Comparison of ENCODE assay signal across 21 mouse cellular contexts in genomic region chr5:150313229-150313628, GRCm38 (mm10).
DNase-seq lines count a peak whose midpoint lies in the region; ATAC-seq and TF ChIP-seq lines count a peak whose summit lies in the region.
"Had no signal": no experiment of that assay in that cellular context is flagged by ENCODE, and none has a peak within 500 bp of the region (broad histone marks: within the 10 kb centered on the region; RNA-seq: fewer than 3 reads in every experiment).

No protein-coding gene starts in this region.

- intact Hi-C loops in left cerebral cortex, adult 2 months (cut with DNase I): no loop called here
- intact Hi-C loops in left cerebral cortex, postnatal 10 days (cut with DNase I): no loop called here

- peak; percentile 28 for TF ChIP-seq CTCF in left cerebral cortex, adult 2 months (IDR thresholded peaks at IDR 0.05)

- no peaks in the 10 kb centered on the region for H3K27me3 ChIP-seq in hindbrain, embryonic 13.5 days
- H3K27me3 ChIP-seq in hindbrain, embryonic 11.5 days (ENCODE audit: control insufficient read depth, insufficient read depth, low read length): no peaks in the 10 kb centered on the region
- H3K27me3 ChIP-seq: kidney, embryonic 15.5 days had no signal

- no peak overlapping the region for H3K4me3 ChIP-seq in hindbrain, embryonic 13.5 days
- no peak overlapping the region for H3K4me3 ChIP-seq in hindbrain, embryonic 11.5 days (ENCODE audit: low read depth, low read length)
- no peak overlapping the region for H3K4me3 ChIP-seq in left cerebral cortex, adult 2 months
- H3K4me3 ChIP-seq: gastrocnemius, adult 2 months; heart, embryonic 10.5 days; kidney, embryonic 15.5 days had no signal

- H3K4me2 ChIP-seq in hindbrain, embryonic 13.5 days: no peak overlapping the region
- H3K4me2 ChIP-seq in hindbrain, embryonic 11.5 days (replicated peaks; ENCODE audit: low read depth, low read length): no peak overlapping the region
- H3K4me2 ChIP-seq: kidney, embryonic 15.5 days had no signal

- peak overlapping the region; percentile 35; the same call in 1 of the 2 replicates for H3K27ac ChIP-seq in hindbrain, embryonic 13.5 days
- H3K27ac ChIP-seq in hindbrain, embryonic 11.5 days (ENCODE audit: low read depth, low read length): no peak overlapping the region
- H3K27ac ChIP-seq in left cerebral cortex, adult 2 months: no peak overlapping the region
- H3K27ac ChIP-seq: gastrocnemius, adult 2 months; heart, embryonic 10.5 days; kidney, embryonic 15.5 days had no signal

- DNase-seq in hindbrain, embryonic 11.5 days (ENCODE audit: low spot score): no peak
- no peak for DNase-seq in left cerebral cortex, adult 2 months (ENCODE audit: extremely low spot score in 1 of 2, low spot score in 2 of 2)
- no peak for DNase-seq in left cerebral cortex, postnatal 10 days (ENCODE audit: extremely low spot score in 1 of 2, low spot score in 2 of 2)
- peak; percentile 26 for DNase-seq in retina, postnatal 1 day
- DNase-seq in retina, embryonic 14.5 days (ENCODE audit: low spot score): no peak
- no peak for DNase-seq in B cell, adult 2 months
- DNase-seq in urinary bladder, adult 2 months (ENCODE audit: low spot score): no peak
- DNase-seq: adrenal gland, postnatal 10 days; cerebellum, adult 9-10 months; gastrocnemius, adult 2 months; kidney, postnatal 4 days; layer of hippocampus, adult 9-11 months; thymus, postnatal 14 days had no signal

- H3K4me1 ChIP-seq in hindbrain, embryonic 13.5 days (replicated peaks): no peaks in the 10 kb centered on the region; the same call in 1 of the 2 replicates
- H3K4me1 ChIP-seq in hindbrain, embryonic 11.5 days (replicated peaks; ENCODE audit: control insufficient read depth, insufficient read depth, low read length): no peaks in the 10 kb centered on the region
- H3K4me1 ChIP-seq: kidney, embryonic 15.5 days had no signal

- no peak for ATAC-seq in hindbrain, embryonic 13.5 days (ENCODE audit: low FRiP score)
- ATAC-seq in hindbrain, embryonic 11.5 days (ENCODE audit: low FRiP score): no peak
- ATAC-seq: CD4-positive, CD25-positive, alpha-beta regulatory T cell, adult 4 months; forebrain, embryonic 14.5 days; intestine, embryonic 16.5 days; lung, postnatal 0 days had no signal

- H3K9ac ChIP-seq in hindbrain, embryonic 13.5 days: no peak overlapping the region
- no peak overlapping the region for H3K9ac ChIP-seq in hindbrain, embryonic 11.5 days (ENCODE audit: low read depth, low read length)
- H3K9ac ChIP-seq: kidney, embryonic 15.5 days had no signal

- H3K9me3 ChIP-seq in hindbrain, embryonic 13.5 days: no peaks in the 10 kb centered on the region
- no peaks in the 10 kb centered on the region for H3K9me3 ChIP-seq in hindbrain, embryonic 11.5 days (ENCODE audit: control insufficient read depth, low read length)
- H3K9me3 ChIP-seq: heart, embryonic 10.5 days; kidney, embryonic 15.5 days had no signal

- H3K36me3 ChIP-seq in hindbrain, embryonic 13.5 days: peaks cover 26% of the 10 kb centered on the region
- no peaks in the 10 kb centered on the region for H3K36me3 ChIP-seq in hindbrain, embryonic 11.5 days (ENCODE audit: control insufficient read depth, insufficient read depth, low read length)
- H3K36me3 ChIP-seq: G1E had no signal

- WGBS in hindbrain, embryonic 13.5 days: 63% methylated on average over 2 of the region's 2 CpGs
- 73% methylated on average over 2 of the region's 2 CpGs for WGBS in hindbrain, embryonic 11.5 days
